Mouse (Mus musculus) kidney, embryonic 14.5 days (tissue): ENCODE measurements around the gene Bcap29. TPM values are rescaled to one million over a fixed set of nuclear protein-coding genes. Genes with fewer than 3 reads are reported as not detected.
"Not testable (repeated sequence)": the region's sequence is repeated elsewhere in the genome, so short reads cannot be mapped to it uniquely, and the experiment has no call there.

Experiments
- ATAC-seq: fragments of 200-750 bp; cut with Nextera tagmentation; 2 replicates; pipeline ENCODE4 v1.8.0; 2017; ENCODE audit warnings: moderate number of reproducible peaks, mild to moderate bottlenecking, moderate TSS enrichment, moderate library complexity; ENCODE audit not compliant: low FRiP score, low TSS enrichment
- H3K27ac ChIP-seq: fragments of 300-500 bp; sonication (generic); 2 replicates; pipeline ENCODE4 v1.5.1; 2014; ENCODE audit warnings: low read depth, mild to moderate bottlenecking, low read length, moderate library complexity, mixed read lengths
- H3K27me3 ChIP-seq: fragments of 300-500 bp; sonication (generic); 2 replicates; pipeline ENCODE4 v1.6.1; 2014; ENCODE audit warnings: mild to moderate bottlenecking, low read length; ENCODE audit not compliant: control insufficient read depth, insufficient read depth
- H3K36me3 ChIP-seq: fragments of 300-500 bp; sonication (generic); 2 replicates; pipeline ENCODE4 v1.6.1; 2014; ENCODE audit warnings: low read length, mixed read lengths; ENCODE audit not compliant: control insufficient read depth, insufficient read depth
- H3K4me1 ChIP-seq: fragments of 300-500 bp; sonication (generic); 2 replicates; pipeline ENCODE4 v1.6.1; 2014; ENCODE audit warnings: low read length, mixed read lengths; ENCODE audit not compliant: control insufficient read depth, insufficient read depth
- H3K4me2 ChIP-seq: fragments of 300-500 bp; sonication (generic); replicated peaks from 2 replicates; pipeline ENCODE4 v1.6.1; 2014; ENCODE audit warnings: low read depth, mild to moderate bottlenecking, low read length
- H3K4me3 ChIP-seq: fragments of 300-500 bp; sonication (generic); 2 replicates; pipeline ENCODE4 v1.5.1; 2014; ENCODE audit warnings: mild to moderate bottlenecking, low read length
- H3K9ac ChIP-seq: fragments of 300-500 bp; sonication (generic); 2 replicates; pipeline ENCODE4 v1.6.1; 2014; ENCODE audit warnings: low read depth, mild to moderate bottlenecking, low read length, moderate library complexity
- H3K9me3 ChIP-seq: fragments of 300-500 bp; sonication (generic); 2 replicates; pipeline ENCODE4 v1.6.1; 2016; ENCODE audit warnings: low read length; ENCODE audit not compliant: control insufficient read depth
- WGBS: fragments of 180-500 bp; shearing (Covaris S2); extraction: QIAGEN DNeasy Blood & Tissue Kit; methylation state at CpG from one replicate; pipeline ENCODE4 v1.1.7; 2014; 5-methylcytosine and 5-hydroxymethylcytosine counted together
- polyA plus RNA-seq: library from polyadenylated mRNA; unstranded; fragments of >200 nt; fragmentation: Nextera tagmentation; extraction: Ambion mirVana; gene quantifications from 2 replicates; pipeline ENCODE4 v1.2.1, GENCODE M21; 2014

The Bcap29 gene
- polyA plus RNA-seq, 1 experiment from 2014 or later, result 33.4 TPM

DNA sequence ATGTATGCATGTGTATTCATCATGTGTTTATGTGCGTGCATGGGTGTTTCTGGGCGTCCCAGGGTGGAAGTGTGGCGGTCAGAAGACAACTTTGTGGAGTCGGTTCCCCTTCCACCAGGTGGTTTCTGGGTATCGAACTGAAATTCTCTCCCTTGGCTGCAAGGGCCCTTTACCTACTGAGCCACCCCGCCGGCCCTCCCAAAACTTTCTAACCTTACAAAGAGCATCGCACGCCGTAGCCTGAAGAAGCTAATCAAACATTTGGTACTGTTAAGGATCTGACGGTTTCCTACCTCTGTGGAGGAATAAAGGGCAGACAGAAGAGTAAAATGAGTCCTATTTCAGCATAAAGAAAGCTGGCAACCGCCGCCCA is 502 bp downstream of the Bcap29 start:
- peak; percentile 63; the same call in 1 of the 2 replicates for ATAC-seq
- Histone ChIP-seq H3K4me2 (peak overlapping the region; percentile 81), H3K9ac (peak overlapping the region; percentile 86), H3K36me3 (no peaks in the 10 kb centered on the region), H3K27me3 (no peaks in the 10 kb centered on the region), H3K9me3 (no peaks in the 10 kb centered on the region), H3K27ac (peak overlapping the region; percentile 55), H3K4me3 (peak overlapping the region; percentile 62), H3K4me1 (0 out of 2 replicates have a peak, but pooled peaks cover 4% of the 10 kb centered on the region)
- 13% methylated on average over 13 of the region's 13 CpGs for WGBS

DNA sequence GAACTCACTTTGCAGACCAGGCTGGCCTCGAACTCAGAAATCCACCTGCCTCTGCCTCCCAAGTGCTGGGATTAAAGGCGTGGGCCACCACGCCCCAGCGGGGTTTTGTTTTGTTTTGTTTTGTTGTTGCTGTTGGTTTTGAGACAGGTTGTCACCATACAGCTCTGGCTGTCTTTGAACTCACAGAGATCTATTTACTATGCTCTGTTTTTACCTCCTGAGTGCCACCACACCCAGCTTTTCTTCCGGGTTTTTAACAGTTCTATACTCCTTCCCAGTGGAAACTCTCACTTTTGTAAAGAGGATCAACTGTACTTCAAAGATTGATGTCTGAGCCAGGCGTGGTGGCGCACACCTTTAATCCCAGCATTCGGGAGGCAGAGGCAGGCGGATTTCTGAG is 6.1 kb downstream of the Bcap29 start:
- ATAC-seq, H3K4me1 ChIP-seq, H3K27ac ChIP-seq, H3K9ac ChIP-seq, H3K4me3 ChIP-seq, H3K27me3 ChIP-seq, H3K9me3 ChIP-seq, H3K4me2 ChIP-seq, H3K36me3 ChIP-seq: not testable (repeated sequence)
- WGBS, result 95% methylated on average over 9 of the region's 9 CpGs

DNA sequence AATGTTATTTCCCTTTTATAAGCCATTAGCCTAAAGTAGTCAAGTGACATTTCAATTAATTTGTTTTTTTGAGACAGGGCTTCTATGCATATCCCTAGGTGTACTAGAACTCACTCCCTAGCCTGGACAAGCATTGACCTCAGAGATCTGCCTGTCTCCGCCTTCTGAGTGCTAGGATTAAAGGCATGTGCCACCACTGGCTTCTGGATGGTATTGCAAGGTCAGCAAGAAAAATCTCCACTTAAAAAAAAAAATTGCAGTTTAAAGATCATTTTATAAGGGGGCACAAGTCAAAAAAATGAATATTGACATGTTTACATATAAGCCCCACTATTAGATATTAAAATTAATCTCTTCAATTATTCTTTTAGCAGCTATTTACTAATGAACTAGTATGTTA is 9.4 kb downstream of the Bcap29 start:
- Histone ChIP-seq H3K4me2 (no peak overlapping the region), H3K27ac (no peak overlapping the region), H3K36me3 (peaks cover 7% of the 10 kb centered on the region; the same call in 1 of the 2 replicates), H3K9me3 (no peaks in the 10 kb centered on the region), H3K9ac (no peak overlapping the region), H3K4me1 (no peaks in the 10 kb centered on the region), H3K27me3 (no peaks in the 10 kb centered on the region), H3K4me3 (no peak overlapping the region)
- no peak for ATAC-seq
- 89% methylated on average over 1 of the region's 1 CpGs for WGBS

DNA sequence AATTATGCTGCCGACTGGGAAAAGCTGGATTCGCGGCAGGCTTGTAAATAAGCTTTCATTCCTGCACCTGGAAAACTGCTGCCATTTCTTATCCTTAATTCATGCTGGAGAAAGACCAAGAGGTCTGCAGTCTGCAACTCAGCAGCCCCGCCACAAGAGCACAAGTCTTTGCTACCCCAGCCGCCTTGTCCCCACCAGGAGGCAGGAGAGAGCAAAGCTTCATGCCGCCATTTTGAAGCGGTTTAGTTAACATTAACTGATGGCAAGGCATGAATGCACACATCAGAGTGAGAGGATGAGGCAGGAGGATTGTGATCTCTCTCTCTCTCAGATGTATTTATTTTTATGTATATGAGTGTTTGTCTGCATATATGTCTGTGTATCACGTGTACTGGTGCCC is 14.4 kb downstream of the Bcap29 start:
- no peak for ATAC-seq
- no peak overlapping the region for H3K27ac ChIP-seq
- no peak overlapping the region for H3K4me2 ChIP-seq
- no peaks in the 10 kb centered on the region for H3K27me3 ChIP-seq
- no peak overlapping the region for H3K4me3 ChIP-seq
- no peaks in the 10 kb centered on the region for H3K36me3 ChIP-seq
- H3K9ac ChIP-seq, result no peak overlapping the region
- no peaks in the 10 kb centered on the region for H3K9me3 ChIP-seq
- 80% methylated on average over 8 of the region's 8 CpGs for WGBS
- H3K4me1 ChIP-seq, result no peaks in the 10 kb centered on the region

DNA sequence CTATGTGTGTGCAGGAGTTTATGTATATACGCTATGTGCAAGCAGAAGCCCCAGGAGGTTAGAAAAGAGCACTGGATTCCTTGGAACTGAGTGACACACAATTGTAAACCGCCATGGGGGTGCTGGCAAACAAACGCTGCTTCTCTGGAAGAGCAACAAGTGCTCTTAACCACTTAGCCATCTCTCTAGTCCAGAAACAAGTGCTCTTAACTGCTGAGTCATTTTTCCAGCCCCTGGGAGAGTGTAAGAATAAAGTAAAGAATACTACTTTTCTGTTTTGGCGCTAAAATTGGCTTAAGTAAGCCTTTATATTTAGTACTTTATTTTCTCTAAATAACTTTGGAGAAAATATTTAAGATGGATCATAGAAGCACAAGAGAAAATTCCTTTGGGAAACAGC is 21.1 kb downstream of the Bcap29 start:
- no peaks in the 10 kb centered on the region for H3K4me1 ChIP-seq
- no peak overlapping the region for H3K4me3 ChIP-seq
- H3K27ac ChIP-seq, result no peak overlapping the region
- no peak overlapping the region for H3K9ac ChIP-seq
- H3K4me2 ChIP-seq, result no peak overlapping the region
- H3K9me3 ChIP-seq, result no peaks in the 10 kb centered on the region
- no peaks in the 10 kb centered on the region for H3K27me3 ChIP-seq
- WGBS, result 78% methylated on average over 4 of the region's 4 CpGs
- no peak for ATAC-seq
- no peaks in the 10 kb centered on the region for H3K36me3 ChIP-seq

DNA sequence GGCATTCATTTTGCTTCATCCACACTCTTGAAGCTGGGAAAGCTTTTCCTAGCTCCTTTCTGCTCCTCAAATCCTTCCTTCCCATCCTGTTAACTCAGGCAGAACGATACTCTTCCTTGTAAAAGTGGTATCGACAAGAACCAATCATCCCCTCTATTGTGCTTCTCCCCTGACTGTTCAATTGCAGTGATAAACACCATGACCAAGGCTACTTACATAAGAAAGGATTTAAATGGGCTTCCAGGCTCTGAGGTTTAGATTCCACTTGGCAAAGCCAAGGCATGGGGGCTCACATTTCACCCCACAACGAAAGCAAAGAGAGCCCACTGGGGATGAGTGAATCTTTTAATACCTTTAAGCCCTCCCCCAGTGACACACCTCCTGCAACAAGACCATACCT is 26.3 kb downstream of the Bcap29 start:
- H3K4me3 ChIP-seq, result no peak overlapping the region
- no peaks in the 10 kb centered on the region for H3K36me3 ChIP-seq
- H3K27ac ChIP-seq, result no peak overlapping the region
- no peaks in the 10 kb centered on the region for H3K27me3 ChIP-seq
- no peak for ATAC-seq
- no peak overlapping the region for H3K9ac ChIP-seq
- no peaks in the 10 kb centered on the region for H3K9me3 ChIP-seq
- H3K4me2 ChIP-seq, result no peak overlapping the region
- WGBS, result 24% methylated on average over 3 of the region's 3 CpGs
- H3K4me1 ChIP-seq, result no peaks in the 10 kb centered on the region

DNA sequence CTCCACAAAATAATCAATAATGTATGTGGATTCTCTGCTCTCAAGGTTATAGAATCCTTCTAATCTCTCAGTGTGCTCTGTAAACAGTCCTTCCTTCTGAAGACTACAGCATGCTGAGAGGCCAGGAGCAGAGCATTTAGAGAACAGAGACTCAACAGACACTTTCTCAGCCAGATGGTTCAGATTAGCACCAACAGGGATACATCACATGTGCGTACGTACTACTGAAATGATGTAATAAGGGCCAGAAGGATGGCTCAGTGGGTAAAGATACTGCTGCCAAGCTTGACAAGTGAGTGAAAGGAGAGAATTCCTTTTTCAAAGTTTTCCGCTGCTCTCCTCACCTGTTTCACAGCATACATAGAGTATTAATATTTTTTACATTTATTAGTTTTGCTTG is 29.6 kb downstream of the Bcap29 start:
- no peaks in the 10 kb centered on the region for H3K27me3 ChIP-seq
- H3K27ac ChIP-seq, result no peak overlapping the region
- no peaks in the 10 kb centered on the region for H3K9me3 ChIP-seq
- H3K9ac ChIP-seq, result no peak overlapping the region
- WGBS, result 91% methylated on average over 3 of the region's 3 CpGs
- ATAC-seq, result no peak
- no peak overlapping the region for H3K4me2 ChIP-seq
- H3K4me3 ChIP-seq, result no peak overlapping the region
- no peaks in the 10 kb centered on the region for H3K4me1 ChIP-seq
- H3K36me3 ChIP-seq, result no peaks in the 10 kb centered on the region

DNA sequence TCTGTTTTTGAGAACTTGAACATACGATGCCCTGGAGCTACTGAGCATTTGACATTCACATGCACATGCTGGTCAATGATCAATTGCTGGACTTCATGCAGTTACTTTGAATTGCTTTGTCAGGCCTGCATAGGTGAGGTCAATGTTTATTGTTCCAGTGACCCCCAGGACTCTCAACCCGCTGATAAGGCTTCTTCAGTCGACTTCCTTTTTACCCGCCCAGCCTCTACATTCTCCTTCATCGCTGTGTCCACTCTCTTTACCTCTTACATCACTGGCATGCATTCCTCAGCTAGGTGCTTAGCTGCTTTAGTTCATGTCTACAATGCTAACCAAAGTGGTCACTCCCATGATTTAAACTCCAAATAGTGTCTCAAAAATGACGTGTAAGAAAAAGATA is 30.9 kb downstream of the Bcap29 start:
- H3K27ac ChIP-seq, result no peak overlapping the region
- WGBS, result 78% methylated on average over 6 of the region's 6 CpGs
- H3K4me2 ChIP-seq, result no peak overlapping the region

DNA sequence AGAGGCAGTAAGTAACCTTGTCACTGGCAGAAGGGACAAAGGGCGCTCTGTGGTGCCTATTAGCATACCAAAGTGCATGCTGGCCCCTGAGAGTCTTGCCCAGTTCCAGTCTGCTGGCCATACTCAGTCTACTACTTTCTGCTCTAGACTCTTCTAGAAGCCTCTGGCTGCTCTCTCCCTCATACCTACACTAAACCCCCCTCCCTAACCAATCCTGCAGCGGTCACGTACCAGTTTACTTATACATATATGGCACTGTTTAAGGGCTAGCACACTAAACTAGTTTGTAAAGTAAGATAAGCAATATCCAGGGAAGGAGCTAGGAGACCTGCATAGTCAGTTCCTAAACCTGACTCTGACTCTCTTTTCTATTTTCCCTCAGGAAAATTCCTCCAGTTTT is 40.2 kb downstream of the Bcap29 start:
- Histone ChIP-seq H3K27me3 (no peaks in the 10 kb centered on the region), H3K4me1 (no peaks in the 10 kb centered on the region), H3K36me3 (no peaks in the 10 kb centered on the region; the same call in 1 of the 2 replicates), H3K27ac (no peak overlapping the region), H3K9me3 (no peaks in the 10 kb centered on the region), H3K9ac (no peak overlapping the region), H3K4me2 (no peak overlapping the region), H3K4me3 (no peak overlapping the region)
- WGBS, result 90% methylated on average over 3 of the region's 3 CpGs
- no peak for ATAC-seq

More for the DNA sequence above, 30.9 kb downstream of the Bcap29 start:
- H3K9me3 ChIP-seq, result no peaks in the 10 kb centered on the region
- no peaks in the 10 kb centered on the region for H3K36me3 ChIP-seq
- H3K9ac ChIP-seq, result no peak overlapping the region
- no peak overlapping the region for H3K4me3 ChIP-seq
- ATAC-seq, result no peak
- no peaks in the 10 kb centered on the region for H3K4me1 ChIP-seq
- H3K27me3 ChIP-seq, result no peaks in the 10 kb centered on the region

DNA sequence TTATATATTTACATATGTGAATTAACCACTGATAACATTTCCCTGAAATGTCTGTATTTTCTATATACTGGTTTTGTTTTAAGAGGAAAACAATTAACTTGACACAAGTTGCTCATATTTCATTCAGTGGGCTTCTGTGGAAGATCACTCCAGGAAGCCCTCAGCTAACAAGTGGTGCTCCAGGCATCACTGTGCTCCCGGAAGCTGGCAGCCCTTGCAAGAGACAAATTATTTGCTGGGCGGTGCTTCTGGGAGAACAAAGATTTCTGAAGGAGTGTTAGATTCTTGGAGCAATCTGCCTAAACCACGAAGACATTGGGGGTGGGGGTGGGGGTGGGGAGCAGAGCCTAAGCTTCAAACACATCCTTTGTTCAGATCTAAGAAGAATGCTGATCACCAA is 42.4 kb downstream of the Bcap29 start:
- Histone ChIP-seq H3K9ac (no peak overlapping the region), H3K36me3 (no peaks in the 10 kb centered on the region; the same call in 1 of the 2 replicates), H3K27ac (no peak overlapping the region), H3K27me3 (no peaks in the 10 kb centered on the region), H3K4me3 (no peak overlapping the region), H3K4me1 (no peaks in the 10 kb centered on the region), H3K9me3 (no peaks in the 10 kb centered on the region), H3K4me2 (no peak overlapping the region)
- 29% methylated on average over 3 of the region's 3 CpGs for WGBS
- ATAC-seq, result no peak
